Mouse (Mus musculus) forebrain, embryonic 13.5 days (tissue): ENCODE measurements around the gene Arl15. TPM values are rescaled to one million over a fixed set of nuclear protein-coding genes. Genes with fewer than 3 reads are reported as not detected.

Source experiments
- ATAC-seq: fragments of 200-750 bp; cut with Nextera tagmentation; 2 replicates; pipeline ENCODE4 v1.8.0; 2017
- H3K27ac ChIP-seq: fragments of 300-500 bp; sonication (generic); 2 replicates; pipeline ENCODE4 v1.5.1; 2015; ENCODE audit warnings: inconsistent platforms, mild to moderate bottlenecking, moderate library complexity
- H3K27me3 ChIP-seq: fragments of 300-500 bp; sonication (generic); 2 replicates; pipeline ENCODE4 v1.6.1; 2015; ENCODE audit warnings: mild to moderate bottlenecking, inconsistent platforms
- H3K36me3 ChIP-seq: fragments of 300-500 bp; sonication (generic); 2 replicates; pipeline ENCODE4 v1.6.1; 2015; ENCODE audit warnings: mild to moderate bottlenecking, inconsistent platforms; ENCODE audit not compliant: poor library complexity, severe bottlenecking
- H3K4me1 ChIP-seq: fragments of 300-500 bp; sonication (generic); 2 replicates; pipeline ENCODE4 v1.6.1; 2015; ENCODE audit warnings: inconsistent platforms
- H3K4me2 ChIP-seq: fragments of 300-500 bp; sonication (generic); 2 replicates; pipeline ENCODE4 v1.6.1; 2015; ENCODE audit warnings: inconsistent platforms, mild to moderate bottlenecking, moderate library complexity
- H3K4me3 ChIP-seq: fragments of 300-500 bp; sonication (generic); 2 replicates; pipeline ENCODE4 v1.5.1; 2015; ENCODE audit warnings: mild to moderate bottlenecking, inconsistent platforms
- H3K9ac ChIP-seq: fragments of 300-500 bp; sonication (generic); 2 replicates; pipeline ENCODE4 v1.6.1; 2015; ENCODE audit warnings: mild to moderate bottlenecking, inconsistent platforms
- H3K9me3 ChIP-seq: fragments of 300-500 bp; sonication (generic); replicated peaks from 2 replicates; pipeline ENCODE4 v1.6.1; 2016; ENCODE audit warnings: inconsistent platforms
- WGBS: fragments of 180-500 bp; shearing (Covaris S2); methylation state at CpG from one replicate; pipeline ENCODE4 v1.1.7; 2015; 5-methylcytosine and 5-hydroxymethylcytosine counted together
- polyA plus RNA-seq: library from polyadenylated mRNA; unstranded; fragments of >200 nt; fragmentation: Nextera tagmentation; extraction: Ambion mirVana; gene quantifications from 2 replicates; pipeline ENCODE4 v1.2.1, GENCODE M21; 2015

The Arl15 gene
- 17.8 and 18.3 TPM in 2 replicates for polyA plus RNA-seq

DNA sequence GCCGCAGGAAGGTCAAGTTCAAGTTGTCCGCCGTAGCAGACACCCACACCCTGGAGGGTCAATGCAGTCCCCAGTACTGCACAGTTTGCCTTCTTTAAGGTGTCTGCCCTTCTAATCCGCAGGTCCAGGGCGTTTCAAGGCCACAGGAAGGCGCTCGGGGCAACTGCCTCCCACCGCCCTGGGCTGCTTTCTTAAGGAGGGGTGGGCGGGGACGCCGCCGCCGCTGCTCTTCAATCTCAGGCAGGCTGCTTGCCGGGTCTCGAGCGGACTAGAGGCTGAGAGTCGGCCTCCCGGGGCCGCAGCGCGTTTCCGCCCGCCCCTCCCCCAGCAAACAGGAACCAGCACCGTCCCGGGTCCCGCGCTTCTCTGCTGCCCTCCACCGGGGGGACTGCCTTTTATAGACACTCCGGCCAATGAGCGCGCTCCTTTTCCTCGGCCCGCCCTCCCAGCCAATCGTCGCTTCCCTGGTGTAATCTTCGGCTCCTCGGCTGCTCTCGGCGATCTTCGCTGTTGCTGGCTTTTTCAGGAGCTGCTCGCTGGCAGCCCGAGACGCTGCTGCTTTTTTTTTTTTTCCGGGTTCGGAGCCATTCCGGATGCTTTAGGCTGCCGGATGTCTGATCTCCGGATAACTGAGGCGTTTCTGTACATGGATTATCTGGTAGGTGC, at the start of gene Arl15:
Gene Arl15 (plus strand): TSS at position 467 of the 666 bp plus-strand sequence.
- Histone ChIP-seq H3K9ac (peak within 1 kb of the TSS; percentile 92), H3K27ac (peak within 1 kb of the TSS; percentile 92), H3K4me1 (peaks cover 27% of the 10 kb centered on the region), H3K36me3 (no peaks in the 10 kb centered on the region), H3K9me3 (no peaks in the 10 kb centered on the region), H3K27me3 (no peaks in the 10 kb centered on the region), H3K4me2 (peak within 1 kb of the TSS; percentile 80), H3K4me3 (peak within 1 kb of the TSS; percentile 75)
- ATAC-seq = peak; percentile 98
- WGBS = under 1% methylated on average over 45 of the region's 49 CpGs

DNA sequence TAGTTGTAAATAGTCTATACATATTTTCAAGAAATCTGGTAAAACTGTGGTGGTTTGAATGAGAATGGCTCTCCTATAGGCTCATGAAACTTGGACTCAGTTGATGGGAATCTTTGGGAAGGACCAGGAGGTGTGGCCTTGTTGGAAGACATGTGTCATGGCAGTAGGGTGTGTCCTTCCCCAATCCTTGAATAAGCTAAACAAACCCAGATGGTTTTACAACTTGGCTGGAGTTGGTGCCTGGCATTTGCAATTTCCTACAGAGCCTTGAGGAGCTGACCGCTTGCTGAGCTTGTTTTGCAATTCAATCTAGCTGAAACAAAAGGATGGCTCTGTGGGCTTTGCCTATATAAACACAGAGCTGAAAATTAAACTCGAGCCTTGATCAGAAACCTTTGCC, 49.0 kb upstream of the Arl15 start:
- 61% methylated on average over 2 of the region's 2 CpGs for WGBS
- Histone ChIP-seq H3K9me3 (no peaks in the 10 kb centered on the region), H3K27ac (no peak overlapping the region), H3K4me1 (no peaks in the 10 kb centered on the region), H3K4me3 (no peak overlapping the region), H3K27me3 (no peaks in the 10 kb centered on the region), H3K36me3 (no peaks in the 10 kb centered on the region), H3K9ac (no peak overlapping the region), H3K4me2 (no peak overlapping the region)
- ATAC-seq = no peak

DNA sequence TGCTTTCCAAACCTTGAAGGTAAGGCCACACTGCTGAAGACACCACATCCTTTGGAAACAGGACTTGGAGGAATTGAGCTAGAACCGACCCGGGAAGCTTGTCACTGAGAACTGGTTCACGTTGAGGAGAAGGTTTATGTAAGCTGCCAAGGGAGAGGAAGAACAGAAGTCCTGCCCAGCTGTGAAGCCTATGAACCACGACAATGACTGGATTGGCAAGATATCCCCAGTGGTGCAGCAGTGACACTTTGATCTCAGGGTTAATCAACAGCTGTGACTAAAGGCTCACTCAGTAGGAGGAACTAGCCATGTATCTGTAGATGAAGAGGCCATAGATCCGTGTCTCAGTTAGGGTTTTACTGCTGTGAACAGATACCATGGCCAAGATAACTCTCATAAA, 43.5 kb upstream of the Arl15 start:
- H3K36me3 ChIP-seq = no peaks in the 10 kb centered on the region
- no peak overlapping the region for H3K4me2 ChIP-seq
- no peak overlapping the region for H3K27ac ChIP-seq
- H3K4me3 ChIP-seq = no peak overlapping the region
- H3K9me3 ChIP-seq = no peaks in the 10 kb centered on the region
- H3K27me3 ChIP-seq = no peaks in the 10 kb centered on the region
- 80% methylated on average over 5 of the region's 5 CpGs for WGBS
- peaks cover 2% of the 10 kb centered on the region; the same call in 1 of the 2 replicates for H3K4me1 ChIP-seq
- no peak overlapping the region for H3K9ac ChIP-seq
- no peak for ATAC-seq

DNA sequence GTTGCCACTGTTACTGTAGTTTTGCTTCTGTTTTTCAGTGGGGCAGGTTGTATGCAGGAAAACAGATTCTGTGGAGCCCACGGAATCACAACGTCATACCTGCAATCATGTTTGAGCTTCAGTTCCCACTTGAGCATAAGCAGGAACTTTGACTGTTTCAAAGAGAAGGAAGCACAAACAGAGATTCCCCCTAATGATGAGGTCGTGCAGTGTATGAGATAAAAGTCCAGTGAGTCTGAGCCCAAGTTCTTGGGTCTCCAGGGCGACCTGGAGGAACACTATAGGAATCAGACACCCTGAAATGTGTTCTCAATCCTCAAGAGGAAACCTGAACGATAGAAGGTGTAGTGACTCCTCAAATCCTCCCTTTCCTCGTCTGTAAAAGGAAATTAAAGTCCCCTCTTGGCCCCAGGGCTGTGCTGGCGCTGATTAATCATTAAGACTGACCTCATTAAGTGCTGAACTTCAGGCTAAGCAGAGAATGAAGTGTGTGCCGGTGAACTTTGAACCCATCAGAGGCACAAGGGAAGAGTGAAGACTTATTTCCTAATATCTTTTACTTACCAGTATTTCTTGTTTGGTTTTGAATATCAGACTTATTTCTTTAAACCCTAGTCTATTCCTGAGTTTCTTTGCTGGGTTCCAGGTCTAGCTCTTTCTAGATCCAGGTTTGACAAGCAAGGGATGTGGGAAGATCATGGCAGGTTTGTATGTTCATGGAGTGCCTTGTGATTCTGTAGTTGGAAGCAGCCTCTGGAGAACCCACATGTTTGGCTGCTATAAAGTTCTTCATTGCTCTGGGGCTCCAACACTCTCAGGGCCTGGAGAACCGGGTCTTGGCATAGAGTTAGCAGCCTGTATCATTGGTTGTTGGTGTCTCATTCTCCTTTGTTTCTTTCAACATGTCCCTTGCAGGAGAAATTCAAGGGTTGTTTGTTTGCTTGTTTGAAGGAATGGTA, 39.3 kb upstream of the Arl15 start:
- Histone ChIP-seq H3K4me3 (no peak overlapping the region), H3K4me2 (no peak overlapping the region), H3K27ac (no peak overlapping the region), H3K27me3 (0 out of 2 replicates have a peak, but pooled peaks cover 4% of the 10 kb centered on the region), H3K9me3 (no peaks in the 10 kb centered on the region), H3K36me3 (no peaks in the 10 kb centered on the region), H3K9ac (no peak overlapping the region), H3K4me1 (peaks cover 12% of the 10 kb centered on the region)
- 68% methylated on average over 9 of the region's 9 CpGs for WGBS
- no peak for ATAC-seq

DNA sequence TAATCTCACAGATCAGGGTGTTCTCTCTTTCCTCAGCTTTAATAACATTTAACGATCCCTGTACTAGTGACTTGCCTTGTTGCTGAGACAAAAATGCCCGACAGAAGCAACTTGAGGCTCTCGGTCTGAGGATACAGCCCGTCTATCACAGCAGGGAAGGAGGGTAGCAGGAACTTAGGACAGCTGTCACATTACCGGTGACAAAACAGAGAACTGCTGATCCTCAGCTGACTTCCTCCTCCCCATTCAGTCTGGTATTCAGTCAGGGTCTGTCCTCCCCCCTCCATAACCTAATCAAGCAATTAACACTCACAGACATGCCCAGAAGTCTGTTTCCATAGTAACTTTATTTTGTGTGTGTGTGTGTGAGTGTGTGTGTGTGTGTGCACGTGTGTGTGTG, 38.5 kb upstream of the Arl15 start:
- no peak overlapping the region for H3K4me2 ChIP-seq
- ATAC-seq = no peak
- no peaks in the 10 kb centered on the region for H3K36me3 ChIP-seq
- peaks cover 12% of the 10 kb centered on the region for H3K4me1 ChIP-seq
- H3K9ac ChIP-seq = no peak overlapping the region
- no peak overlapping the region for H3K4me3 ChIP-seq
- 23% methylated on average over 6 of the region's 6 CpGs for WGBS
- H3K27ac ChIP-seq = no peak overlapping the region
- no peaks in the 10 kb centered on the region for H3K9me3 ChIP-seq
- 0 out of 2 replicates have a peak, but pooled peaks cover 4% of the 10 kb centered on the region for H3K27me3 ChIP-seq

DNA sequence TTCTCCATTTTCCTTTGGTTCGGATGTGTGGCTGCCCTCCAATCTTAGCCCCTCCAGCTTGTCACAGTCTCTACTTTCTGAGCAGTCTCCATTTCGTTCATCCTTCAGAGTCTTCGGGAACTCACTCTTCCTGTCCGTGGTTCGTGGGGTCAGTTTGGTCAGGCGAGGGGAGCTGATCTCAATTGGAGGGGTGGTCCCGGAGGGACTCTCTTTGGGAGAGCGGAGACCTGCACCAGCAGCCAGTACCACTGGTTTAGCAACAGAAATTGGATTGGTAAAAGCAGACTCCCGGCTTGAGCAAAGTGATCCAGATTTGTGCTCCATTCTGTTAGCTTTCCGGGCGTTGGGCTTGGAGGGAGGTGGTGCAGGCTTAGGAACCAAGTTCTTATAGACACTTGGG, 32.6 kb upstream of the Arl15 start:
- Histone ChIP-seq H3K4me2 (no peak overlapping the region), H3K27me3 (0 out of 2 replicates have a peak, but pooled peaks cover 4% of the 10 kb centered on the region), H3K9me3 (0 out of 2 replicates have a peak, but pooled peaks cover 4% of the 10 kb centered on the region), H3K9ac (no peak overlapping the region), H3K27ac (no peak overlapping the region), H3K36me3 (no peaks in the 10 kb centered on the region), H3K4me3 (no peak overlapping the region), H3K4me1 (peaks cover 12% of the 10 kb centered on the region)
- 93% methylated on average over 11 of the region's 11 CpGs for WGBS
- no peak for ATAC-seq

DNA sequence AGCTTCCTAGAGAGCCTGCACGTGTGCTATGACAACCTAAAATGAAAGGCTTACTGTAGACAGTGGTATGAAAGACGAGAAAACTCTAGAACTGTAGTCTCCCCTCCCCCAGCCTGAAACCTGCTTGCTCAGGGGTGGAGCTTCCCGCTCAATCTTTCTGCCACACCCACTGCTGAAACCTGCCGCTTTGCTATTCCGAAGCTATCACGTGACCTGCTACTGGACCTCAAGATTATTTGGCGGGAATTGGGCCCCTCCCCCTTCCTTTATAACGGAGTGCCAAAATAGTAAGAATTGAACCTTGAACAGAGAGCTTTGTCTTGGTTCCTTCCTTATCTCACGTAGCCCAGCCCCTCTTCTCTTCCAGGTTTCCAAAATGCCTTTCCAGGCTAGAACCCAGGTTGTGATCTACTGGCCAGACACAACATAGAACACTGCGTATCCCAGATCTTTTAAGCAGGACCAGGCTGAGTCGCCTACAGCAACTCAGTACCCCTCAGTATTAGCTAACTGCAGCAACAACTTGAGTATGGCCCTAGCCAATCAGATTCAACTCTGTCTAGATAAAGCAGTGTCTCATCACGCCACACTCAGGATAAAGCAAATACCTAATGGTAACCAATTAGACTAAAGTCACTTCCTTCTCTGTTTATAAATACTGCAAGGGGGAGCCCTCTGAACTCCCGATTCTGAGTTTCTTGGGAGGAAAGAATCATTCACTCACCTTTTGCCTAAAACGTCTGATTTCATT, 31.4 kb upstream of the Arl15 start:
- H3K9me3 ChIP-seq = 0 out of 2 replicates have a peak, but pooled peaks cover 4% of the 10 kb centered on the region
- no peak overlapping the region for H3K4me3 ChIP-seq
- H3K36me3 ChIP-seq = no peaks in the 10 kb centered on the region
- H3K4me1 ChIP-seq = peaks cover 12% of the 10 kb centered on the region
- no peak overlapping the region for H3K4me2 ChIP-seq
- ATAC-seq = no peak
- no peak overlapping the region for H3K9ac ChIP-seq
- no peak overlapping the region for H3K27ac ChIP-seq
- 0 out of 2 replicates have a peak, but pooled peaks cover 3% of the 10 kb centered on the region for H3K27me3 ChIP-seq
- WGBS = 89% methylated on average over 14 of the region's 14 CpGs

DNA sequence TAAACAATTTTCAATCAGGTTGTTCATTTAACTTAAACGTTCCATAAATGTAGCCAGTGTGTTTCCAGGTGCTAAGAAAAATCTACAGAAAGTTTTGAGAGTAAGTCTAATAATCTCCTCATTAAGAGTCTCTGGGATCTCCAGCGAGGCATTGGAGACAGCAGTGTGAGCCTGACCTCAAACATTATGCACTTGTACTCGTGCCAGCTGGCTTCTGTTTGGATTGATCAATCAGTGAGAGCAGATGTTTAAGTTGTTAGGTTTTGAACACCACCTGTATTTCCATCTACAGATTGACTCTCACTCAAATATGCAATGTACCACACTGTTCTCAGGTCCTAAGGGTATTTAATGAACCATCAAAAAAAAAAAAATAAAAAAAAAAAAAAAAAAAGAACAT, 28.9 kb upstream of the Arl15 start:
- Histone ChIP-seq H3K36me3 (no peaks in the 10 kb centered on the region), H3K4me2 (no peak overlapping the region), H3K4me1 (0 out of 2 replicates have a peak, but pooled peaks cover 3% of the 10 kb centered on the region), H3K9ac (no peak overlapping the region), H3K27me3 (no peaks in the 10 kb centered on the region), H3K27ac (no peak overlapping the region), H3K9me3 (0 out of 2 replicates have a peak, but pooled peaks cover 4% of the 10 kb centered on the region), H3K4me3 (no peak overlapping the region)
- WGBS = 28% methylated on average over 3 of the region's 3 CpGs
- ATAC-seq = no peak

DNA sequence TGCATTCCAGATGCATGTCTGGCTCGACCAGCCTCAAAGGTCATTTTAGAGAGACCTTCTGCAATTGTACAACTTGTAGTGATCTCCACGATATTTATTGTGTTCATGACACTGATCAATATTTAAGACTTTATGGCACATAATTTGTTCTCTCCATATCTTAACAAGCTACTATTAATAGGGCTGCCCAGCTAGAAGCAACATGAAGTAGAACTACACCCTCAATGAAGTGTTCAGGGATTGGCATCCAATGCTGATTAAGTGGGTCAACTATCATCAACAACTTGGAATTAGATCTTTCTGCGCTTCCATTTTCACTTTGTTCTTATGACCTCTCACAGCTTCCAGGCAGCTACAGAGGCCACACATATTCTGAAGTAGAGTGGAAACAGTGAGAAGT, 24.5 kb upstream of the Arl15 start:
- H3K36me3 ChIP-seq = no peaks in the 10 kb centered on the region
- H3K9ac ChIP-seq = no peak overlapping the region
- no peak overlapping the region for H3K27ac ChIP-seq
- H3K4me1 ChIP-seq = 0 out of 2 replicates have a peak, but pooled peaks cover 3% of the 10 kb centered on the region
- H3K9me3 ChIP-seq = no peaks in the 10 kb centered on the region
- 94% methylated on average over 3 of the region's 3 CpGs for WGBS
- no peaks in the 10 kb centered on the region for H3K27me3 ChIP-seq
- ATAC-seq = no peak
- H3K4me3 ChIP-seq = no peak overlapping the region
- H3K4me2 ChIP-seq = no peak overlapping the region

DNA sequence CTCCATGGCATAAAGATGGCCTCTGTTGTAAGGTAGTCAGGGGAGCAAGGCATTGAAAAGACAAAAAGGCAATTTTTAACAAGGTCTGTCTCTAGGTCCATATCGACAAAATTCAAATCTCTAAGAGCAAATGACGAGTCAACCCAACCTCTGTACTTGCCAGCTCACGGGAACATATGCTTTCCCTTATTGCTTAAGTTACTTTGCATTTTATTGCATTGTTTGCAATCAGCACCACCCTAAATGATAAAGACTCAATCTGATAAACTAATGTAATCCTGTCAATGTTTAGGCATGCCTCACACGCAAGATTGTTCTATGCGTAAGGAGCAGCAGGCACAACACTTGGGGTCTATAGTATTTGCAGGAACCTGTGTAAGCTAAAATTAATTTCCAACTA, 24.0 kb upstream of the Arl15 start:
- 94% methylated on average over 5 of the region's 5 CpGs for WGBS
- ATAC-seq = no peak
- Histone ChIP-seq H3K4me3 (no peak overlapping the region), H3K9me3 (no peaks in the 10 kb centered on the region), H3K4me1 (0 out of 2 replicates have a peak, but pooled peaks cover 2% of the 10 kb centered on the region), H3K27ac (no peak overlapping the region), H3K4me2 (no peak overlapping the region), H3K36me3 (no peaks in the 10 kb centered on the region), H3K9ac (no peak overlapping the region), H3K27me3 (no peaks in the 10 kb centered on the region)

DNA sequence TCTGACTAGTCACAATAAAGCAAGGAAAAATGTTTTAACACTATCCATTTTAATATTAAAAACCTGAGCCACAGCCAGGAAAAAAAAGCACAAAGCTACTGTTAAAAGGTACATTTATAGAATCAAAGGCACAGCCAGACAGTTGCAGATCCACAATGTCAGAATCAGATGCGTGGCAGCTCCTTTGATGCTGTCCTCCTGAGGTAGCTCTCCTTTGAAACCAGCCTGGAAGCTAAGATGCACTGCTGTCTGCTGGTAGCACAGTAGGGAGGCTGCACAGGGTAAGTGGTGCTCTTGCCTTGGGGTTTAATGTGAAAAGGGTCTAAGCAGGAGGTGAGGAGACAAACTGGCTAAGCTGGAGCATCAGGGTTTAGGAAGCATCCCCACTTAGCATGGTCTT, 23.0 kb upstream of the Arl15 start:
- H3K4me1 ChIP-seq = no peaks in the 10 kb centered on the region
- 18% methylated on average over 1 of the region's 1 CpGs for WGBS

More for the DNA sequence above, 23.0 kb upstream of the Arl15 start:
- Histone ChIP-seq H3K9me3 (no peaks in the 10 kb centered on the region), H3K27ac (no peak overlapping the region), H3K36me3 (no peaks in the 10 kb centered on the region), H3K4me2 (no peak overlapping the region), H3K4me3 (no peak overlapping the region), H3K27me3 (no peaks in the 10 kb centered on the region), H3K9ac (no peak overlapping the region)
- no peak for ATAC-seq
